Mouse (Mus musculus) limb, embryonic 12.5 days (tissue): ENCODE measurements around the gene Srbd1. TPM values are rescaled to one million over a fixed set of nuclear protein-coding genes. Genes with fewer than 3 reads are reported as not detected.

Source experiments
- ATAC-seq: fragments of 200-750 bp; cut with Nextera tagmentation; 2 replicates; pipeline ENCODE4 v1.8.0; 2017; ENCODE audit warnings: low read depth, moderate TSS enrichment; ENCODE audit not compliant: insufficient number of reproducible peaks, insufficient read depth, low FRiP score, low TSS enrichment
- H3K27ac ChIP-seq: fragments of 300-500 bp; sonication (generic); 2 replicates; pipeline ENCODE4 v1.5.1; 2016; ENCODE audit warnings: mild to moderate bottlenecking, moderate library complexity
- H3K27me3 ChIP-seq: fragments of 300-500 bp; sonication (generic); 2 replicates; pipeline ENCODE4 v1.6.1; 2016; ENCODE audit warnings: mild to moderate bottlenecking, moderate library complexity
- H3K36me3 ChIP-seq: fragments of 300-500 bp; sonication (generic); 2 replicates; pipeline ENCODE4 v1.6.1; 2016; ENCODE audit warnings: mild to moderate bottlenecking, moderate library complexity
- H3K4me1 ChIP-seq: fragments of 300-500 bp; sonication (generic); replicated peaks from 2 replicates; pipeline ENCODE4 v1.6.1; 2016
- H3K4me2 ChIP-seq: fragments of 300-500 bp; sonication (generic); 2 replicates; pipeline ENCODE4 v1.6.1; 2016; ENCODE audit warnings: mild to moderate bottlenecking, moderate library complexity
- H3K4me3 ChIP-seq: fragments of 300-500 bp; sonication (generic); replicated peaks from 2 replicates; pipeline ENCODE4 v1.5.1; 2016; ENCODE audit warnings: mild to moderate bottlenecking
- H3K9ac ChIP-seq: fragments of 300-500 bp; sonication (generic); replicated peaks from 2 replicates; pipeline ENCODE4 v1.6.1; 2016; ENCODE audit warnings: mild to moderate bottlenecking, moderate library complexity
- H3K9me3 ChIP-seq: fragments of 300-500 bp; sonication (generic); 2 replicates; pipeline ENCODE4 v1.6.1; 2016; ENCODE audit warnings: mild to moderate bottlenecking, moderate library complexity
- WGBS: fragments of 180-500 bp; shearing (Covaris S2); methylation state at CpG from one replicate; pipeline ENCODE4 v1.1.7; 2016; 5-methylcytosine and 5-hydroxymethylcytosine counted together
- polyA plus RNA-seq: library from polyadenylated mRNA; unstranded; fragments of >200 nt; fragmentation: Nextera tagmentation; extraction: Ambion mirVana; gene quantifications from 2 replicates; pipeline ENCODE4 v1.2.1, GENCODE M21; 2016

The Srbd1 gene
- polyA plus RNA-seq, 1 experiment from 2014 or later = 26.5 TPM

GRCm38 (mm10) chr17:86168231-86168981, 23.4 kb upstream of the Srbd1 start:
- peaks cover 15% of the 10 kb centered on the region for H3K27me3 ChIP-seq
- H3K4me3 ChIP-seq = peak overlapping the region; percentile 72
- H3K4me2 ChIP-seq = peak overlapping the region; percentile 92
- ATAC-seq = no peak
- H3K36me3 ChIP-seq = peaks cover 6% of the 10 kb centered on the region; the same call in 1 of the 2 replicates
- H3K27ac ChIP-seq = peak overlapping the region; percentile 94
- H3K9me3 ChIP-seq = no peaks in the 10 kb centered on the region
- under 1% methylated on average over 64 of the region's 64 CpGs for WGBS
- peak overlapping the region; percentile 81 for H3K9ac ChIP-seq
- peaks cover 30% of the 10 kb centered on the region for H3K4me1 ChIP-seq

DNA sequence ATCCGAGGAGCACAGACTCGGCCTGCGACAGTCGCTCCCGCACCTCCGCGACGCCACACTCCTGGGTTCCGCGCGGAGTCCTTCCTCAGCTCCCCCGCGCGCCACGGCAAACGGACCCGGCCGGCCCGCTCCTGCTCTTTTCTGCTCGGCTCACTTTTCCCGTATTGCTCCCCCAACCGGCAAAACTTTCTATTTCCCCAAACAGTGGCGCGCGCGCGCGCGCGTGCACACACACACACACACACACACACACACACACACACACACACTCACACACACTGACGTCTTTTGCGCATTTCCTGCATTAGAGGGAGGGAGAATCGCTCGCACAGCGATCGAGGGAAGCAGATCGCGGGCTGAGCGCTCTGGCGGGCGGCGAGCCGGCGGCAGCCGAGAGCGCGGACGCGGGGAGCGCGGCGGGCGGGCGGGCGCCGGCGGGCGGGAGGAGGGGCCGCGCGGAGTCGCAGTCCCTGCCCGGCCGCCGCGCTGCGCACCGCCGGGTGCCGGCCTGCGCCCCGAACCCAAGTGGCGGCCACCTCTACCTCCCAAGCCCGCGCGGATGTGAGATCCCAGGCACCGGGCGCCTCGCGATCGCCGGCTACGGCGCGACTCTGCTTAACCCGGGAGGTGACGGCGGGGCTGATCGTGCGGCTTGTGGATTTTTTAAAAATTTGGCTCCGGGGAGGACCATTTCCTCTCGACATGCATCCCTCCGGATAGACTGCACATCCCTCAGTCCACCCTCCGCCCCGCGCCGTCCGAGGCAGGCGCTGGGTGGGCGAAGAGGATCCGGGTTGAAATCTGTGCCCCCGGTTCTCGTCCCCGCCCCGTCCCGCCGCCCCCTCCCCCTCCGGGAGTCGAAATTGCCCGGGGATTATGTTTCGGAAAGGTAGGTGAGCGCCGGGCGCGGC, 22.6 kb upstream of the Srbd1 start, which contains the start of gene Prkce:
Gene Prkce (plus strand): TSS at position 466 of the 911 bp plus-strand sequence.
- Histone ChIP-seq H3K27me3 (peaks cover 15% of the 10 kb centered on the region), H3K4me3 (peak within 1 kb of the TSS; percentile 72), H3K4me1 (peaks cover 33% of the 10 kb centered on the region), H3K4me2 (peak within 1 kb of the TSS; percentile 92), H3K27ac (peak within 1 kb of the TSS; percentile 94), H3K9ac (peak within 1 kb of the TSS; percentile 81), H3K9me3 (no peaks in the 10 kb centered on the region), H3K36me3 (no peaks in the 10 kb centered on the region; the same call in 1 of the 2 replicates)
- WGBS = under 1% methylated on average over 95 of the region's 115 CpGs
- peak; percentile 37; the same call in 1 of the 2 replicates for ATAC-seq

DNA sequence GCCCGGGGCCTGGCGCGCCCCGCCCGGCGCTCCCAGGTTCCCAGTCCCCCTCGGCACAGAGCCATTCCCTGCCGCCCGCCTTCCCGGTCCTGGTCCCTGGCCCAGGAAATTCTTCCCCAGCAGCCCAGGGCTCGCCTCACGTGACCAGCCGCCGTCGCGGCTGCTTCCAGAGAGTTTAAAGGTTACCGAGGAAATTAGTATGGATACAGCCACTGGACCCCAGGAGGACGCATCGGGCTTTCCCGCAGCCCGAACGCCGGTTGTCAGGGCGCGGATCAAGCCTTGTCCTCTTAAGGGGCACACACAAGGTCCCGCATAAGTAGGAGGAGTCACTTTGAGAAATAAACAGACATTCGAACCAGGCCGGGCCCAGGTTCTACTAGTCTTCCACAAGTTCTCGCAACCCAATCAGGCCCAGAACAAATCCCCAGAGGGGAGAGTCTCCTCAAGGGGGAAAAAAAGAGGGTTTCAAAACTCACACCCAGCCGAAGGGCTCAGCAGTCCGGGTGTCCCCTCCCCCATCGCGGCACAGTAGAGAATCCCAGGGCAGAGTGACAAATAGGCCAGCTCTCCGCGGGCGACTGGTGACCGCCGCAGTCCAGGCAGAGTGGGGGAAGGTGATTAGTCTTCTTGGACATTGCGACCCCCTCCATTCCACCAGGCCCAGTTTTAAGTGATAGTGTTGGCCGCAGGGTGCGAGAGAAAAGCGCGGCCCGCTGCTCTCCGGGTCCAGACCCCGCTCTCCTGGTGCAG, 21.8 kb upstream of the Srbd1 start:
- under 1% methylated on average over 46 of the region's 46 CpGs for WGBS
- Histone ChIP-seq H3K27ac (peak overlapping the region; percentile 94), H3K36me3 (no peaks in the 10 kb centered on the region), H3K27me3 (peaks cover 15% of the 10 kb centered on the region), H3K4me1 (peaks cover 34% of the 10 kb centered on the region), H3K4me2 (peak overlapping the region; percentile 92), H3K4me3 (peak overlapping the region; percentile 72), H3K9ac (peak overlapping the region; percentile 81), H3K9me3 (no peaks in the 10 kb centered on the region)
- peak; percentile 24; the same call in 1 of the 2 replicates for ATAC-seq

GRCm38 (mm10) chr17:86166051-86166566, 21.1 kb upstream of the Srbd1 start:
- Histone ChIP-seq H3K4me1 (peaks cover 34% of the 10 kb centered on the region), H3K9ac (peak overlapping the region; percentile 81), H3K9me3 (no peaks in the 10 kb centered on the region), H3K4me3 (peak overlapping the region; percentile 72), H3K27me3 (peaks cover 15% of the 10 kb centered on the region), H3K36me3 (no peaks in the 10 kb centered on the region), H3K4me2 (peak overlapping the region; percentile 92), H3K27ac (peak overlapping the region; percentile 94)
- no peak; the same call in 1 of the 2 replicates for ATAC-seq
- WGBS = 2% methylated on average over 19 of the region's 19 CpGs

DNA sequence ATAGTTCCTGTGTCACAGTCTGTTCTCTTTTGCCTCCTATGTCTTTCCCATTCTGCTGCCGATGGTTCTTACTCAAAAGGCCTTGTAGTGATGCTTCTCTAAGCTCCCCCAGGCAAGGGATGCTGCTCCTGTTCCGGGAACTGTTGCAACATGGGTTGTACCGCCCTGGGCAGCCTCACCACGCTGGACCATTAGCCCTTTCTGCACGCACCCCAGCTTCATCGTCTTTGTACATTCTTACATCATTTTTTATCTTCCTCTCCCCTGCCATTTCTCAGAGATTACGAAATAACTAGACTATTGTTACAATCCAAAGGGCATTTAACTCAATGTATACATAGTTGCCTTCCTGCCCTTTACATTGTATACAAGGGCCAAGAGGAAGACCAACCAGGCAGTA, 19.4 kb upstream of the Srbd1 start:
- ATAC-seq = no peak
- 87% methylated on average over 7 of the region's 7 CpGs for WGBS
- Histone ChIP-seq H3K4me3 (no peak overlapping the region), H3K36me3 (no peaks in the 10 kb centered on the region), H3K4me2 (no peak overlapping the region), H3K9me3 (no peaks in the 10 kb centered on the region), H3K27ac (no peak overlapping the region), H3K27me3 (peaks cover 7% of the 10 kb centered on the region), H3K4me1 (peaks cover 21% of the 10 kb centered on the region), H3K9ac (no peak overlapping the region)

- ATAC-seq = no peak
- H3K27me3 ChIP-seq = no peaks in the 10 kb centered on the region
- H3K4me1 ChIP-seq = 0 out of 2 replicates have a peak, but pooled peaks cover 9% of the 10 kb centered on the region
- no peak overlapping the region for H3K9ac ChIP-seq
- no peak overlapping the region for H3K4me3 ChIP-seq
- no peak overlapping the region for H3K4me2 ChIP-seq
- H3K27ac ChIP-seq = no peak overlapping the region
- H3K9me3 ChIP-seq = no peaks in the 10 kb centered on the region
- H3K36me3 ChIP-seq = no peaks in the 10 kb centered on the region
- 53% methylated on average over 13 of the region's 15 CpGs for WGBS
Observed at GRCm38 (mm10) chr17:86162672-86163071, 17.7 kb upstream of the Srbd1 start.

DNA sequence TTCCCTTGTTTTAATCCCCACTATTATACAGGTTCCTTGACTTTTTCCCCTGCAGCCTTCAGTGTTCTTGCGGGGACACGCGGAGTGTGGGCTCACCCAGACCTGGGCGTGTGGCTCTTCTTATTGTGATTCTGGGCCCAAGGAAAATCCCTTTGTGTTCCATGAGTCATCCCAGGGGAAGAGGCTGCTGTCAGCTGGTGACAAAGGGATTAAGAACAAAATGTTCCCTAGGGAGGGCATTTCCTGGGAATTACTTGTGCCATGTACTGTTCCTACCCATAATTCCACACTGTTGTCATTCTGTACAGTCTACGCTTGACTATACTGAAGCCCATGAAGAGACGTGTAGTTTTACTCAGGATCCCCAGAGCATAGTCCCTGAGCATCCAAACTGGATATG, 12.0 kb upstream of the Srbd1 start:
- no peaks in the 10 kb centered on the region for H3K27me3 ChIP-seq
- no peaks in the 10 kb centered on the region for H3K4me1 ChIP-seq
- 88% methylated on average over 6 of the region's 6 CpGs for WGBS
- no peak overlapping the region for H3K4me2 ChIP-seq
- H3K9ac ChIP-seq = no peak overlapping the region
- no peaks in the 10 kb centered on the region for H3K36me3 ChIP-seq
- no peak for ATAC-seq
- no peaks in the 10 kb centered on the region for H3K9me3 ChIP-seq
- no peak overlapping the region for H3K4me3 ChIP-seq
- H3K27ac ChIP-seq = no peak overlapping the region

- Histone ChIP-seq H3K4me2 (no peak overlapping the region), H3K36me3 (no peaks in the 10 kb centered on the region), H3K9ac (no peak overlapping the region), H3K9me3 (no peaks in the 10 kb centered on the region), H3K27ac (no peak overlapping the region), H3K27me3 (no peaks in the 10 kb centered on the region), H3K4me3 (no peak overlapping the region), H3K4me1 (no peaks in the 10 kb centered on the region)
- WGBS = 17% methylated on average over 5 of the region's 5 CpGs
- ATAC-seq = peak; percentile 86
Observed at GRCm38 (mm10) chr17:86150867-86151348, 5.9 kb upstream of the Srbd1 start.

DNA sequence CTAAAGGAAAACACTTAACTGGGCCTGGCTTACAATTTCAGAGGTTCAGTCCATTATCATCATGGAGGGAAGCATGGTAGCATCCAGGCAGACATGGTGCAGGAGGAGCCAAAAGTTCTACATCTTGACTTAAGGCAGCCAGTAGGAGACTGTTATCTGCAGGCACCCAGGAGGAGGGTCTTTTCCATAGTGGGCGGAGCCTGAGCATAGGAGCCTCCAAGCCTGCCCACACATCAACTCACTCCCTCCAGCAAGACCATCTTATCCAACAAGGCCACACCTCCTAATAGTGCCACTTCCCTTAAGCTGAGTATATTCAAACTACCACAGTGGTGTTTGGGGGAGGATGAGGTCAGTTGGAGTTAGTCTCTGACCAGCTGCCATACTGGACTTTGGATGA, 4.8 kb upstream of the Srbd1 start:
- no peak for ATAC-seq
- no peaks in the 10 kb centered on the region for H3K36me3 ChIP-seq
- no peak overlapping the region for H3K4me3 ChIP-seq
- H3K4me1 ChIP-seq = peaks cover 4% of the 10 kb centered on the region; the same call in 1 of the 2 replicates
- no peaks in the 10 kb centered on the region for H3K27me3 ChIP-seq
- no peak overlapping the region for H3K27ac ChIP-seq
- 92% methylated on average over 1 of the region's 1 CpGs for WGBS
- no peaks in the 10 kb centered on the region for H3K9me3 ChIP-seq
- H3K9ac ChIP-seq = no peak overlapping the region
- H3K4me2 ChIP-seq = no peak overlapping the region

DNA sequence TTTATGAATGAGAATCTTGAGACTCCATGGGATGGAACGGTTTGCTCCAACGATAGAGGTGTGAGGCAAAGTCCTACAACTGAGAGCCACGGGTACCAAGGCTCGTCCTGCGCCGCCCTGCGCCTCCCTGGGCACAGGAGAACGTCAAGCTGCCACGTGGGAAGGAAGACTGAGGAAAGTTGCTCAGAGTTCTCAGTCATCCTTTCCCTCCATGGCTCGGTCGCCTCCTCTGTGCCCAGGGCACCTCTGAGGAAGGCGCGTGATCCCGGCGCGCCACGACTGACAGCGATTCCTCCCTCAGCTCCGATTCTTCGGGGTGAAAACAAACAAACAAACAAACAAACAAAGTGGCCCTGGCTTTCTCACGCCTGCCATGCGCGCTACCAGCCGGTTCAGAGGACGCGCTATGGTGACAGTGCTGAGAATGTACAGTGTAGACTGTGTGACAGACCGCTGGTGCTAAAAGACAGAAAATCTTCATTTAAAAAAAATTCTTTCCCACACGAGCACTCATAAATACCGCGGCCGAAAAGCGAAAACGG, 367 bp downstream of the Srbd1 start:
- ATAC-seq = peak; percentile 78
- H3K9ac ChIP-seq = peak overlapping the region; percentile 71

More for the DNA sequence above, 367 bp downstream of the Srbd1 start:
- Histone ChIP-seq H3K4me3 (peak overlapping the region; percentile 77), H3K27me3 (no peaks in the 10 kb centered on the region), H3K36me3 (peaks cover 11% of the 10 kb centered on the region; the same call in 1 of the 2 replicates), H3K9me3 (no peaks in the 10 kb centered on the region), H3K27ac (no peak overlapping the region), H3K4me1 (peaks cover 11% of the 10 kb centered on the region), H3K4me2 (peak overlapping the region; percentile 96)
- WGBS = under 1% methylated on average over 33 of the region's 33 CpGs
